Mouse (Mus musculus) CD4-positive helper T cell, adult 2 months (primary cell): ENCODE measurements around the gene Mtfmt.
A peak's percentile ranks its signal among the peaks of the same experiment; 100 is the strongest.

Experiments used
- DNase-seq: peaks from one replicate; pipeline ENCODE4 v3.0.0-alpha.2; 2012; ENCODE audit warnings: low read depth, missing footprints, low spot score

The Mtfmt gene

DNA sequence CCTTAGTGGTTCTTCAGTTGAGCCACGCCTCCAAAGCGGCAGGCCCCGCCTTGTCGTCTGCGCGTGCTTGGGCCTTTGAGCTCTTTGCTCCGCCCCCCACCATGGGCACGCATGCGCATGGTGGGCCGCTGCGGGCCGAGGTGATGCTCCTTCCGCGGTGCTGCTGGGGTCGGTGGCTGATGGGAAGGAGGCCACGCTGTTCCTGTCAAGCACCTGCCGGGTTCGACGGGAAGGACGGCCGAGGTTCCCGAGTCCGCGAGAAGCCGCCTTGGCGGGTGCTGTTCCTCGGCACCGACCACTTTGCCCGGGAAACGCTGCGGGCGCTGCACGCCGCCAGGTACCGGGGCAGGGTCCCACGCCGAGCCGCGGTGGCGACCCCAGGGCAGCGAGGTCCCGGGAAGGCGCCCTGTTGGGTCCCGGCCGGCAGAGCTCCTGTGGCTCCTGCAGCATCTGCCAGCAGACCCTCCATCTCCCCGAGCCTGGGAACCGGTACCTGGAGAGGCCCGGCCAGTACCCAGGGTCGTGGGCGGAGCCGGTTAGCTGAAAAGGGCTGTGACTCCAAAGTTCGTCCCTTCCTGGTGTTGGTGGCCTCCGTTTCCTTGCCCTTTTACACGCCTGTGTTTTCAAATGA lies at the start of gene Mtfmt:
Gene Mtfmt, plus strand, starts transcription at position 112 of the 631 bp plus-strand sequence.
- peak; percentile 97 for DNase-seq

DNA sequence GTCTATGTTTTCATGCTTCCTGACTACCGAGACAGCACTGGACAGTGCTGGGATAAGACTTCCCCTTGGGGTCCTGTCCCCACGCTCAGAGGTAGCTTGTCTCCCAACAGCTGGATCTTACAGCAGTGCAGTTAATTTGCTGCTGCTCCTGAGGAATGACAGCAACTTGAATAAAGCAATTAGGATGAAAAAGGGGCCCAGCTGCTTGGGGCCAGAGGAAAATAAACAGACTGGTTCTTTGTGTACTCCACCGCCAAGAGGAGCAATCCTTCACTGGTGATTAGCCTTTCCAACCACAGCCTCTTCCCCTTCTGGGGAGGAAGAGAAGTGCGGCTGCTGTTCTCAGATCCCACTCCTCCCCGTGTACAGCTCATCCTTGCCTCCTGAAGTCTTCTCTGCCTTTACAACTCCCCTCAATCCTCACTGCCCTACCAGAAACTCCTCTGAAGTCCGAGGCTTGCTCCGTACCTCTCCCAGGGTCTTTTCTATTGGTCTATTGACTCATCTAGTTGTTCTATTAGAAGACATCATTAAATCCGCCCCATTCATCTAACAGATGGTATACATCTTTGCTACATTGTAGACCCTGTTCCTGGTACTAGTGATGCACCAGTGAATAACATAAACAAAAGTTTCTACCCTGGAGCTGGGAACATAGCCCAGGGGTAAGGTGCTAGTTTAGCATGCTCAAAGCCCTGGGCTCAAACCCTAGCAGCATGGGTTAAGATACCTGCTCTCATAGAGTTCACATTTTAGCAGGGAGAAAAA lies 49.0 kb upstream of the Mtfmt start:
- no peak for DNase-seq

DNA sequence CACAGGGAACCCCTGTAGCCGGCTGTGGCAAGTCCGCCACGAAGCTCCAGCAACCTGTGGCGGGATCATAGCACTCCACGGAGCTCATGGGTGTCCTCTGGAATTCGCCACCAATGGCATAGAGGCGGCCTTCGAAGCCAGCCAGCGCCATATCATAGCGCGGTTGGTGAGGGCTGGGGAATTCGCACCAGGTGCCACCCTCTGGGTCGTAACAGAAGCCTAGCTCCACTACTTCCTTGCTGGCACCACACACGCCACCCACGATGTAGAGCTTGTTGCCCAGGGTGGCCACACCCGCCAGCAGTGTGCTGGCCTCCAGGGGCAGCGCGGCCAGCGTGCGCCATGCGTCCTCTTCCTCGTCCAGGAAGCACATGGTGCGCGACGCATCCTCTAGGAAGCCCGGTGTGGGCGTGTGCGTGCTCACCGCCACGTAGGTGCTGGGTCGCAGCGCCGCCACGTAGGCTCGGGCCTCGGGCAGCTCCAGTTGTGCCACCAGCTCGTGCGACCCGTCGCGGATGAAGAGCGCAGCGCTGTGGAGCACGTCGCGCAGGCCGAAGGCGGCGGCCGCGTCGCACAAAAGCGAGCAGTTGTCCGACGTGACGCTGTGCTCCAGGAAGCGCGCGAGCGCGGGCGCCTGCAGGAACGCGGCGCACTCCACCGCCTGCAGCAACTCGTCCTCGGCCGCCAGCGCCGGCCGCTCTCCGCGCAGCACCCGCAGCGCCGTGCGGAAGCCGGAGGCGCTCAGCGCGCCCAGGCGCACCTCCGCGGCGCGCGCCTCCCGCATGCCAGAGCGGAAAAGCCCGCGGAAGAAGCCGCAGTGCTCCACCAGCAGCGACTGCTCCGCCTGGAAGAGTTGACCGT lies 44.6 kb upstream of the Mtfmt start:
- peak; percentile 9 for DNase-seq

DNA sequence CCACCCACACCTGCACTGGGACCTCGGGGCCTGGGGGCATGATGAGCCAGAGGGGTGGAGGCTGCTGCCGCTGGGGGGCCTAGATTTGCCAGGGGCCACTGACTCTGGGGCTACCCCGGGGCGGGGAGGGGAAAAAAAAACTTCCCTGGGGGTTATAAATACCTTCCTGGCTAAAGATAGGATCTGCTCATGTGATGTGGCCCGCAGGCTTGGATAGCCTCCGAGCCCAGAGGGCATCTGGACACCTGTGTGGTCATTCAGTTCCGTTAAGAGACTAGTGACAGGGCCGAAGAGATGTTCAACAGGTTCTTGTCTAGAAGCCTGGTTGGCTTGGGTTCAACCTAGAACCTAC lies 44.0 kb upstream of the Mtfmt start, which contains the start of gene Kbtbd13:
Gene Kbtbd13, minus strand, starts transcription at position 40 of the 352 bp plus-strand sequence.
- no peak for DNase-seq

DNA sequence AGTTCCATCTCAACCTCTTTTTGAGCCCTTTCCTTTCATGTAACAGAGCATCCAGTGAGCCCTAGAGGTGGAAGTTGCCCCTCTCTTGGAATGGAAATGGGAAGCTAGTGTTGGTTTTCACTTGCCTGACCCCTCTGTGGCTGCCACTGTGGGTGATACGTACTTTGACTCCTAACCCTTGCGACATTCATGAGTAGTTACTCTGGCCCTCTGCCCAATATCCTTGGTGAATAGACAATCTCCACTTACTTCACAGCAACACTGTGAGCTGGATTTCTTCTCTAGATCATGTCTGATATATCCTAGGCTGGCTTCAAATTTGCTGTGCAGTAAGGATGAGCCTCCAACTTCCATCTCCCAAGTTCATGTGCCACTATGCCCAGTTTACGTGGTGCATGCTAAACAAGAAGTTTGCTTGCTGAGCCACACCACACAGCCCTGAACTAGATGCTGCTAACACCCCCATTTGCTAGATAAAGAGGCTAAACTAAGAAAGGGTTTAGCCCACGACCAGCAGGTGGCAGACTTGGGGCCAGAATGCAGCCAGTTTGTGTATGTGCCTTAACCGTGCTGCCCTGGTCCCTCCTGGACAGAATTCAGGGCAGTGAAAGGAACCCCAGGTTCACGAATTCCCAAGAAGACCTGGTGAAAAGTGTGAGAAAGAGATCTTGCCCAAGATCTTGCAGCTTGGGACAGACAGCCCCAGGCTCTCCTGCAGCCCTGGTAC lies 42.8 kb upstream of the Mtfmt start:
- peak; percentile 46 for DNase-seq

DNA sequence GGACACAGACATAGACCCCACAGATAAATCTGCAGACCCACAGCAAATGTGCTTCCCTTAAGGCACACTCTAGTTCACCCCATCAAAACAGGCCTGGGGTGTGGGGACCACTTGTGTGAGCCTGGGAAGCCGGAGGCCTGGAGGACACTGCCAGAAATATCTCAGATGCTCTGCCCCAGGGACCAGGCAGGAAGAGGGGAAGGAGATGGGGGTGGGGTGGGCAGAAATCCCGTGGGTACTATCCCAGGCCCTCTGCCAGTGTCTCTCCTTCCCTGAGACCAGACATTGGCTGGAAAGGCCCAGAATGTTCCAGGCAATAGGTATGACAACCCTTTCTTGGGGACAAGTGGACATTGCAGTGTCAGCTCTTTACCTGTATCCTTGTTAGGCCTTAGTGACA lies 42.0 kb upstream of the Mtfmt start:
- DNase-seq, result no peak

DNA sequence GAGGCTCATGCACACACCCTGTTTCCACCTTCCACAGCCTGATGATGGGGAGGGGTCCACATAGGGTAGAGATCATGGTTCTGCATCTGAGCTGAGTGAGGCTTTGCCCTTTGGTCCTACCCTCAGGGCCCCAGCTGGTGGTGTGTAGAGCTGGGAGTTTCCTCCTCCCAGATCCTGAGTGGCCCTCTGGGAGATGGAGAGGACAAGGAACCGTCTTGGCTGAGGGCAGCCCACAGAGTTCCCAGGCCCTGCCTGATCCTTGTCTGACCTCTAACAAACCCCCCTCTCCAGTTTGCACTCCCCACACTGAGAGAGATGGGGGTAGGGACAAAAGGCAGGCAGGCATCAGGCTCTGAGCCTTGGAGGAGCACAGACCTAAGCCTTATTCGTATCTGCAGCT lies 41.2 kb upstream of the Mtfmt start:
- no peak for DNase-seq

DNA sequence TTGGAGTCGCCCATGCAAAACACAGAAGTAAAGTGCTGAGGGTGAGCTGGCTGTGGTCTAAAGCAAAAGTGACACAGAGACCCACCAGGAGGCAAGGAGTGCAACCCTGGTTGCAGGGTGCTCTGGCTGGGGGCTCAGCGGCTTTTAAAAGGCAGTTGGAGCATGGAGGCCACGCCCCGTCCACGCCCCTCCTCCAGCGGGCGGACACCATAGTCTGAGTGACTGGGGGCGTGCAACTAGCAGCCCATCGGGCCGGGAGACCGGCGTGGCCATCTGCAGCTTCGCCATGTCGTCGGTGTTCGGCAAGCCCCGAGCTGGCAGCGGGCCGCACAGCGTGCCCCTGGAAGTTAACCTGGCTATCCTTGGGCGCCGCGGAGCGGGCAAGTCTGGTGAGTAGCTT lies 37.3 kb upstream of the Mtfmt start, which contains the start of gene Rasl12:
Gene Rasl12, plus strand, starts transcription at position 228 of the 400 bp plus-strand sequence.
- DNase-seq, result peak; percentile 47

DNA sequence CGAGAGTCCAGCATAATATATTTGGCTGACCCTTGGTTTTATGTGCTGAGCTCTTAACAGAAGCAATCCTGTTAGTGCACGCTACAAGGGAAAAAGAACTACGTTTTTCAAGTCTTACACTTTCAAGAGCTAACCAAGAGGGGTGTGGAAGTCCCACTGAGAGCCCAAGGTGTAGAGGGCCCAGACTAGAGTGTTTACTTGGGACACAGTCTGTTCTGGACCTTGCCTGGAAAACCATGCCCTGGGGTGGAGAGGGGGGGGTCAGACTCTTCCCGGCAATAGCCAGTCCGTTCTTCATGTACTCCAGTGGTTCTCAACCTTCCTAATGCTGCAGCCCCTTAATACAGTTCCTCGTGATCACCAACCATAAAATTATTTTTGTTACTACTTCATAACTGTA lies 35.6 kb upstream of the Mtfmt start:
- DNase-seq, result no peak

DNA sequence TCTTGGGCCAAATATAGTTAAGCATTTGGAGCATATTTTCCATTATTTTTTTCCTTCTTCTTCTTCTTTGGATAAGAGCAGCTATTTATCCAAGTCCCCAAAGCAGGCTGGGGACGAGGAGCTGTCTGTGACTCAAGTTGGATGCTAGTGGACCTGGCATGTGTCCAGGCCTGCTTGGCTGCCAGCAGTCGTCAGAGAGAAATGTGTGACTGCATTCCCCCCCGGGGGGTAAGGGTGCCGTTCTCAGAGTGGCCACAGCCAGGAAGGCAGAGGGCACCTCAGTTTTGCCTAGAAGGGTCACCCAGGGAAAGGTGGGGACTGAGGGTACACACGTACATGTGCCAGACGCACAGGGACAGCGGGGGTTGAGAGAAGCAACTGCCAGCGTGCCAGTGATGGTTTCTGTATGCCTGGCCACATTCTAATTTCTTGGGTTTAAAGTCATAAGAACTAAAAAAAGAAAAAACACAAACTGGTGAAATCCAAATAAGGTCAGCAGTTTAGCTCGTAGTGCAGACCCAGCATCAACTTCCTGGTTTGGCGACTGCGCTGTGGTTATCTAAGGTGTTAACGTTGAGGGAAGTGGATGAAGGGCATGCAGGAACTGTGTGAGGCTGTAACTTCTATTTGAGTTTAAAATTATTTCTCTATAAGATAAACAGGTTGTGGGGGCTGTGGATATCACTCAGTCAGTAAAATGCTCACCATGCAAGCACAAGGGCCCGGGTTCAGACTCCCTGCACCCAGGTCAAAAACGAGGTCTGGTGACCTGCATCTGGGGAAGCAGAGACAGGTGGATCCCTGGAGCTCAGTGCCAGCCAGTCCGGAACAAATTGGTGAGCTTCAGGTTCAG lies 31.0 kb upstream of the Mtfmt start:
- DNase-seq, result no peak

DNA sequence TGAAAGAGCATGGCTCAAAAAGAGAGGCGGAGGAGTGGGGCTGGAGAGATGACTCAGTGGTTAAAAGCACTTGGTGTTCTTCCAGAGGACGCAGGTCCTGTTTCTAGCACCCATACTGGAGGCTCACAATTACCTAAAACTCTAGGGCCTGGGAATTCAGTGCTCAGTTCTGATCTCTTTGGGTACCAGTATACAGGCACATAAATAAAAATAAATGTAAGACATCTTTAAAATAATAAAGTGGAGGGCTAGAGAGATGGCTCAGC lies 30.5 kb upstream of the Mtfmt start:
- no peak for DNase-seq

DNA sequence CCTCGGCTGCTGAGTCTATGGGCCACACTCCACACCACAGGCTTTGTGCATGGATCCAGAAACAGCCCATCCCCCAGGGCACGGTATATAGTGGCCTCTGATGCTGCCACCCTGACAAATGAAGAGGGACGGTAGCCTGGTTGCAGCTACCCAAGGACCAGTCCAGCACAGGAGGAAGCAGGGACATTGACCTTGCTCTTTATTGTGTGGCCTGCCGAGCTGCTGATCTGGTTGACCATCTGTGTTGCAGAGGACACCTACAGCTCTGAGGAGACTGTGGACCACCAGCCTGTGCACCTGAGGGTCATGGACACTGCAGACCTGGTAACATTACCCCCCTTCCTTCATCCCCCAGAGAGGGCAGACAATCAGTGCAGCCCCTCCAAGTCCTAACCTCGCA lies 28.3 kb upstream of the Mtfmt start:
- no peak for DNase-seq

DNA sequence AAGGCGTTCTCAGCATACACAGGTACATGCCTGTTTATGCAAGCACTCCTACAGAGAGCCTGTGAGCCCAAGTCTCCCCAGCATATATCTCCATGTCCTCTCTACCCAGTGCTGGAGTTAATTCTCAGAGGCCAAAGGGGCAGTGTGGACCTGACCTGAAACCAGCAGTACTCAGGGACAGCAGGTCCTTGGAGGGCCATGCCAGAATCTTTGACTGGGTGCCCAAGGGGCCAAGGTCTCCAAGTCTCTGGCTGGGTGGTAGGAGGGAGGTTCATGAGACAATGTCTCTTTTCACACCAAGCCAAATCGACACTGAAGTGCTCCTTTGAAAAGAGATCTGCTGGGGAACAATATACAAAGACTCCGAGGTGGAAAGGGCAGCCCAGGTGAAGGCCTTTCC lies 27.7 kb upstream of the Mtfmt start:
- no peak for DNase-seq

DNA sequence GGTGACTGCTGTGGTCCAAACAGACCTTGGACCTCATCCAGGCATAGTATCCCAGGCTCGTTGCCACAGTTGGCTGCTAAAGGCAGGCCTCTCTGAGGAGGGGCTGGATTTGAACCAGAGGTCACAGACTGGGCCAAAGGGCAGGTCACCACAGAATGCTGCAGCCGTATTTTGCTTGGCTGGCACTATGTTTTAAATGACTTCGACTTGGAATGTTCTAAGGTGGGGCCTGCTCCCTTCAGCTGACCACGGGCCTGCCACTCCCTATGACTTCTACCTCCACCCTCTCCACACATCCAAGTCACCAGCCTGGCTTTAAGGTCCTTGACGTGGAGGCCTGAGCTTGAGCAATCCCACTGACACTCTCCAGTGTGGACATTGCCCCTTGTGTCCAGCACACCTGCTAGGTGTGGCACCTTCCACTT lies 26.7 kb upstream of the Mtfmt start:
- DNase-seq, result no peak

DNA sequence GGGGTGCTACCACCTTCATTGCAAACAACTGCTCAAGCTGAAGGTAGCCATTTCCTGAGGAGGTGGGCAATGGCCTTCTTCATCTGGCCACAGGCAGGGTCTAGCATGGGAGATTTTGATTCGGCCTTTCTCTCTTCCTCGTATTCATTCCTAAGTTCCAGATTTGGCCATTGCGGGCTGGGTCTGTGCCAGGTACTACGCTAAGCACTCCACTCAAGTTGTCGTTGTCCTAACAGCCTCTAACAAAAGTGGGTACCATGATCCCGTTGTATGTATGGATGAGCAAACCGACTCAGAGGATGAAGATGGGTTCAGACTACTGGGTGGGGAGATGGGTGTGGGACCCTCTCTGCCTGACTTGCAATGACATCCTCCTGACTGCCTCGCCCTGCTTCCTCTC lies 25.2 kb upstream of the Mtfmt start:
- DNase-seq, result no peak

DNA sequence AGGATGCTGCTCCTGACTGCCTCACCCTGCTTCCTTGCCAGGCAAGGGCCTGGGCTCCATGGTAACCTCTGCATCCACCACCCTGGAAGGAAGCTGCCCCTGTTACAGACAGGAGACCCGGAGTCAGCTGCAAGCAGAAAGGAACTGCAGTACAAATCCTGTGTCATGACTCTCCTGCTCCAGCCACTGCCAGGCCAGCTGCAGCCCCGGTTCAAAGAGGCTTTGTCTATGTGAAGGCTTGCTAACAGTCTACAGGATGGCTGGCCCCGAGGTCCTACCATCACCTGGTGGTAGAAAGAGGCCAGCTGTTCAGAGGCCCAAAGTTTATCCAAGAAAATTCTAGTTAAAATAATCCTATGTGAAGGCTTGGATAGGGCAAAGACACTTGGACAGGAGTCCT lies 24.3 kb upstream of the Mtfmt start:
- no peak for DNase-seq

DNA sequence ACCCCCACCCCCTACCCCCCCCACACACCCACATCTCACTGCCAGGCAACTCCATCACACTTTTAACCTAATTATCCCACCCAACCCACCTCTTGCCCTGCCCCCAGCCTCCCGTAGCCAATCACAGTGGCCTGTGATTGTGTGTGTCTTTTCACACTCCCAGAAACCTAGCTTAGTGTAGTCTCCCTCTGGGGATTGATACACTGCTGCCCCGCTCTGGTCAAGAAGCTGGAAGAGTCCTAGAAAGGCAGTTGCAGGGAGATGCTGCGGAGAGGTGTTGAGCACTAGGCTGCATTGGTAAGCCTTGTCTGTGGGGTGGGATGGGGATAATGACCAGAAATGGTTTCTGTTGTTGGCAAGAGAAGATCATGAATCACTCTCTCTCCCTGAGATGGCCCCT lies 17.8 kb upstream of the Mtfmt start:
- no peak for DNase-seq

DNA sequence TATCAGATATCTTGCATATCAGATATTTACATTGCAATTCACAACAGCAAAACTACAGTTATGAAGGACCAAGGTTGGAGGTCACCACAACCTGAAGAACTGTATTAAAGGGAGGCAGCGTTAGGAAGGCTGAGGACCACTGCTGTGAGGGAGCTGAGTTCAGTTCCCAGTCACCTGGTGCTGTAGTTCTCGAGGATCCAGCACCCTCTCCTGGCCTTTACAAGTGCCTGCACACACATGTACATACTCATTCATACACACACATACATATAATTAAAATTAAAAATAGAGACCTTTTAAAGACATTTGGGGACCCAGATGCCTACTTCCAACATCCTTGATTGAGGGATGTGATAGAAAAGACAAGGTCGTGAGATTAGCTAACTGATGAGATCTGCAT lies 15.9 kb upstream of the Mtfmt start:
- no peak for DNase-seq

DNA sequence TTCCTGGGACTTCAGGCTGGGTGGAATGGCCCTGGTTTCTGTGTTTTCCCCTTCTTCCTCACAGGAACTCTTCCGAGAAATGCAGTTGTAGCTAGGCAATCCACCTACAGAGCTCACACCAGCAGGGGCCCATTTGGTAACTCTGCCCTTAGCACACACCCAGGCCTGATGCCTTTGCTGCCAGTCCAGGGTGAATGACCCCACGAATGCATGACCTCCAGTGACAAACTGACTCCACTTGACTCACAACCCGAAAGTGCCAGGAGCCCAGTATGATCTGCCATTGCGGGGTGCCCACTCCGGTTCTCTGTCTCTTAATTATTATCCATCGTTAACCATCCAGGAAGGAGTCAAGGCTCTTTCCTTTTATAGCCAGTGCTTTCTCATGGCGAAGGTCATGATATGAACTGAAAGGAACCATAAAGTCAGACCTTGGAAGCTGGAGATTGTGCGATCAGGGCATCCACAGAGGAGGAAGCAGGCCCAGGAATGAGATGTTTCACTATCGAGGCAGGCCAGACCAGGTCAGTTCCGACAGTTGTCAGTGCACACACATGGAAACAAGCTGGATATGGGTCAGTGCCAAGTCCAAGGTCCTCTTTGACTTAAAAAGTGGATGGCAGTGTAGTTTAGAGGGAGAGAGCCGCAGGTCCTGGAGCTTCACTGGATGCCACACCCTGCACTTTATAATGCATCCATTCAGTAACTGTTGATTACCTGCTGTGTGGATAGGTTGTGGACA lies 12.7 kb upstream of the Mtfmt start, which contains the start of gene Slc51b:
Gene Slc51b, minus strand, starts transcription at position 196 of the 742 bp plus-strand sequence.
- DNase-seq, result no peak

DNA sequence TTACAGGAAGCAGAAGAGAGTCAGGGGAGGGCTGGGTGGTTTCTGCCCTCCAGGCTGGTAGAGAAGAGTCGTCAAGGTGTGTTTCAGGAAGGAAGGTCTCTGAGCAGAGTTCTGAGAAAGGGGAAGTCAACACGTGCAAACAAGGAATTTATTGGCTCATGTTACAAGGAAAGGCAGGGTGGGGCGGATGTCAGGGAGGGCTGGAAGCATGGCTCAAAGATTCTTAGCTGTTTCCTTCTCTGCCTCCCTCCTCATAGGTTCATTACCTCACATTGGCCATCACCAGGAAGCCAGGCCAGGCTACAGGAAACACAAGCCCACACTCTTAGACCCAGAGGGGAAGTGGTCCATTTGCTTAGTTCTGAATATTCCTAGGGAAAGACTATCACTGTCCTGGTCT lies 11.2 kb upstream of the Mtfmt start:
- DNase-seq, result no peak
